Mouse (Mus musculus) liver, adult 2 months (tissue): ENCODE measurements around the gene Tjp3. TPM values are rescaled to one million over a fixed set of nuclear protein-coding genes. Genes with fewer than 3 reads are reported as not detected.

Experiments
- DNase-seq: peaks from one replicate; pipeline ENCODE4 v3.0.0-alpha.2; 2011; ENCODE audit warnings: low read depth, low spot score; ENCODE audit errors: extremely low read depth
- H3K27ac ChIP-seq: fragments of 200-500 bp; replicated peaks from 2 replicates; pipeline ENCODE4 v1.5.1; 2012; ENCODE audit warnings: low read depth, mild to moderate bottlenecking, control low read depth, inconsistent platforms, low read length; ENCODE audit not compliant: insufficient read depth
- H3K27me3 ChIP-seq: fragments of 200-500 bp; 2 replicates; pipeline ENCODE4 v1.6.1; 2012; ENCODE audit warnings: mild to moderate bottlenecking, moderate library complexity, low read length, inconsistent platforms; ENCODE audit not compliant: control insufficient read depth, insufficient read depth
- H3K36me3 ChIP-seq: fragments of 200-500 bp; 2 replicates; pipeline ENCODE4 v1.6.1; 2012; ENCODE audit warnings: low read length, inconsistent platforms; ENCODE audit not compliant: control insufficient read depth, insufficient read depth
- H3K4me1 ChIP-seq: fragments of 200-500 bp; 2 replicates; pipeline ENCODE4 v1.6.1; 2011; ENCODE audit warnings: low read length; ENCODE audit not compliant: control insufficient read depth, insufficient read depth
- H3K4me3 ChIP-seq: fragments of 200-500 bp; 2 replicates; pipeline ENCODE4 v1.5.1; 2011; ENCODE audit warnings: low read depth, mild to moderate bottlenecking, control low read depth, low read length, moderate library complexity; ENCODE audit not compliant: insufficient read depth
- H3K79me2 ChIP-seq: fragments of 200-500 bp; 2 replicates; pipeline ENCODE4 v1.6.1; 2012; ENCODE audit warnings: inconsistent platforms, mild to moderate bottlenecking, low read length, moderate library complexity; ENCODE audit not compliant: control insufficient read depth, insufficient read depth
- H3K9ac ChIP-seq: fragments of 200-500 bp; 2 replicates; pipeline ENCODE4 v1.6.1; 2012; ENCODE audit warnings: low read depth, mild to moderate bottlenecking, control low read depth, inconsistent platforms, low read length
- CTCF ChIP-seq: fragments of 200-500 bp; IDR thresholded peaks from 2 replicates; pipeline ENCODE4 v1.5.1; 2011; ENCODE audit warnings: low read depth, low read length, control low read depth
- POLR2A ChIP-seq: fragments of 200-500 bp; IDR thresholded peaks from 2 replicates; pipeline ENCODE4 v1.6.1; 2011; ENCODE audit warnings: low read length, control low read depth; ENCODE audit not compliant: insufficient read depth; ENCODE audit errors: extremely low read depth
- WGBS: fragments of 180-500 bp; shearing (Covaris S2); methylation state at CpG from one replicate; pipeline ENCODE4 v1.1.7; 2018; 5-methylcytosine and 5-hydroxymethylcytosine counted together
- polyA plus RNA-seq: library from polyadenylated mRNA; depleted of rRNA; stranded (reverse); fragments of >200 nt; gene quantifications from 2 replicates; pipeline ENCODE4 v1.2.3, GENCODE M21; 2012
- total RNA-seq: library from RNA; depleted of rRNA; stranded (reverse); fragments of >200 nt; gene quantifications from 2 replicates; pipeline ENCODE4 v1.2.3, GENCODE M21; 2014

The Tjp3 gene
- total and polyA plus RNA-seq, 2 experiments, result 7.6 to 24.2 TPM

DNA sequence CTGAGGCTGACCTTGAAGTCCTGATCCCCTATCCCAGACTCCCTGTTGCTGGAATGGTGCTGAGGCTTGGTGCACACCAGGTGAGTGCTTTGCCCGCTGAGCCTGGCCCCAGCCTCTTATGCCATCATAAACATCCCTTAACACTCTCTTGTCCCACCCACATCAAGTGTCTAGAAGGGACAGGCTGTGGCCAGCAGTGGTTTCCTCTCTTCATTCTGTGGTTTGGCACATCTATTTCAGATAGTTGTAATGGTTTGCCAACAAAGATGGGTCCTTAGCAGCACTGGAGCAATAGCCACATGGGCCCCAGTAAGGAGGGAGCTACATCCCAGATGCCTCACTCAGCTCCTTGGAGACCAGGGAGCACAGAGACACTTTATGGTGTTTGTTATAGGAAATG lies 36.5 kb downstream of the Tjp3 start:
- peaks cover 17% of the 10 kb centered on the region for H3K27me3 ChIP-seq
- WGBS, result 53% methylated on average over 1 of the region's 1 CpGs
- H3K36me3 ChIP-seq, result no peaks in the 10 kb centered on the region
- DNase-seq, result no peak
- no peak overlapping the region for H3K27ac ChIP-seq
- TF ChIP-seq CTCF (no peak), POLR2A (no peak)
- H3K4me3 ChIP-seq, result no peak overlapping the region
- no peaks in the 10 kb centered on the region for H3K4me1 ChIP-seq
- H3K79me2 ChIP-seq, result no peaks in the 10 kb centered on the region
- H3K9ac ChIP-seq, result no peak overlapping the region

DNA sequence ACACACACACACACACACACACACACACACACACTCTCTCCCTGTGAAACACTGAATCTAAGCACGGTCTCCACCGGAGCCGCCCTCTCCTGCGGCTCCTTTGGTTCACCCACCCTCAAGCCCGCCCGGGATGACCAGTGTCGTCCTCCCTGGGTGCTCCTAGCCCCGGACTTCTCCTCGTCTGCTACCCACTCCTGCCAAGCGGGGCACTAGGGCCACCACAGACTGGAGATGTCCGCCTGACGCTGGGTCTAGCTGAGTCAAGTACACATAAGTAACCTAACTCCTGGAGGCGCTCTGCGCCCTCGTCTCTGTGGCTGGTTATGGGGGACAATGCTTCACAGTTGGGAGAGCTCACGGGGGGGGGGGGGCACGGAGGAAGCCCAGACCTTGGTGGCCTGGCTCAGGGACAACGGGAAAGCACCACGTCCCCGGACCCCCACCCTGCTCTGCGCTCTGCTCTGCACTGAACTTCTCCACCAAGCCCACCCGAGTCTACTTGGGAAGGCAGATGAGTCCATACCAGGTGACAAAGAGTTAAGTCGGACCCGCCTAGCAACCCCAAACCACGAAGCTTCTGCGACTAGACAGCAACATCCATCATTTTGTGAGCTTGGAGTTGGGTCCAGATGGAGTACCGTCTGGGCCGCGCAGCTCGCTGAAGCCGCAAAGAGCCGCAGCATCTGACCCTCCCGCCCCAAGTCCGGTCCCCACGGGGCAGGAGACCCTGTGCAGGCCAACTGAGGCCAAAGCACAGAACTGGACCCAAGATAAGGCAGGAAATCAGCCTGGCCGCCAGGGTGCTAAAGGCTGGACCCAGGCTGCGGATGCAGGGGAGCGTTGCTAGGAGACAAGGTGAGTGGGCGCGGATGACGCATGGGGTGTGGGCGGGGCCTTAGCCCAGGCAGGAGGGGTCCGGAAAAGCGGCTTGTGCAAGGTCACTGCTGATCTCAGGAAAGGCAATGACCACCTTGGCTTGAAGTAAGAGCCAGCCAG lies 38.7 kb downstream of the Tjp3 start, which contains the start of gene Matk:
TSS of gene Matk (plus strand) at position 512 of the 996 bp plus-strand sequence.
- H3K4me3 ChIP-seq, result no peak within 1 kb of the TSS
- DNase-seq, result no peak
- WGBS, result 23% methylated on average over 43 of the region's 44 CpGs
- H3K4me1 ChIP-seq, result no peaks in the 10 kb centered on the region
- H3K36me3 ChIP-seq, result no peaks in the 10 kb centered on the region
- TF ChIP-seq POLR2A, result no peak
- no peak for TF ChIP-seq CTCF
- H3K9ac ChIP-seq, result no peak within 1 kb of the TSS
- H3K27me3 ChIP-seq, result peaks cover 8% of the 10 kb centered on the region
- no peak within 1 kb of the TSS for H3K27ac ChIP-seq
- H3K79me2 ChIP-seq, result no peaks in the 10 kb centered on the region

DNA sequence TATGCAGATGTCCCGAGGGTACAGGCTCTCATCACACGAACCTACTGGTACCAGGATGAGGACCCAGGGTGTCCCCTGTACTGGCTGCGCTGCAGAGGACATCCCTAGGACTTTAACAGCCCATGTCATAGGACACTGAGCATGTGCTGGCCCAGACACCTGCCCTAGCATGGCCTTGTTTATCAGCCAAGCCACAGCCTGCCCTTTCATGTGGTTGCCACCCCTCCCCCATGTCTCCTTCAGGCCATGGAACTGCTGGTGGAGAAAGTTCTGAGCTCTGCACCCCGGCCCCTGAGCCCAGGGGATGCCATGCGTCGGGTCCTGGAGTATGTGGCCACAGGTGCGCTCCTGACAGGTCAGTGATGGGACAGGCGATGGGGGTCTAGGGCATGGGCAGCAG lies 41.9 kb downstream of the Tjp3 start:
- no peak for DNase-seq
- no peak overlapping the region for H3K27ac ChIP-seq
- H3K9ac ChIP-seq, result no peak overlapping the region
- H3K79me2 ChIP-seq, result no peaks in the 10 kb centered on the region
- WGBS, result 93% methylated on average over 8 of the region's 8 CpGs
- H3K4me3 ChIP-seq, result no peak overlapping the region
- no peaks in the 10 kb centered on the region for H3K27me3 ChIP-seq
- no peaks in the 10 kb centered on the region for H3K4me1 ChIP-seq
- TF ChIP-seq POLR2A (no peak), CTCF (no peak)
- no peaks in the 10 kb centered on the region for H3K36me3 ChIP-seq

DNA sequence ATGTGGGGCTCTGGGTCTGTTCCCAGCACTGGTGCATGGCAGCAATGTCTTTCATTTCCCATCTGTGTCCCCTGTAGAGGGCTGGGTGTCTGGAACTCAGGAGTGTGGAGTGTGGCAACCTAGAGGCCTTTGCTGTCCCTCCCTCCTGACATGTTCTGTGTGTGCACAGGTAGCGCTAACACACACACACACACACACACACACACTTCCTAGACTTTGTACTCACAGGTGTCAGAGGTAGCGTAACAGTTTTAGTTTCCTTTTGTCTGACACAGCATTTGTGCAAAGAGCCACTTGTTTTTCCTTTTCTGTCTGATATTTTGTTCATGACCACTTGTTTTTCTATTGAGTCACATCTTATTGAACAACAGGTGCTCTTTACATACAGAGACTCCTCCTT lies 43.6 kb downstream of the Tjp3 start:
- WGBS, result 45% methylated on average over 2 of the region's 2 CpGs
- H3K27ac ChIP-seq, result no peak overlapping the region

DNA sequence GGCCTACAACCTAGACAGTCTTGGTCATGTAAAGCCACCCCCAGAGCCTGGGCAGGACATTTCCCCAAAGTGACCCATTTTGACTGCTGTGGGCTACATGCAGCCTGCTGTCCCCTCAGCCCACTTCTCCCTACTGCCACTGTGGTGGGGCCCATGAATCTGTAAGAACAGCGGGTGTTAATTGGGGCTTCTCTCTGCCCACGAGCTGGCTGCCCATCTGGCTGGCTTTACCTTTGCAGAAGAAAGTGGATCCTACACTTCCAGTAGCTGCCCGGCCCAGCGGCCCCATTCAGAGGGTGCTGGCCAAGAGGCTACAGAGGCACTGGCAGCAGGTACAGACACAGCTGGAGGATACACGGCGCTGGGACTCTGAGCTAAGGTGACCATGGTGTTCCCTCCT lies 46.2 kb downstream of the Tjp3 start:
- no peak overlapping the region for H3K9ac ChIP-seq
- no peak overlapping the region for H3K4me3 ChIP-seq
- no peak overlapping the region for H3K27ac ChIP-seq
- no peak for DNase-seq
- H3K36me3 ChIP-seq, result no peaks in the 10 kb centered on the region
- 94% methylated on average over 6 of the region's 6 CpGs for WGBS
- H3K4me1 ChIP-seq, result no peaks in the 10 kb centered on the region
- H3K27me3 ChIP-seq, result 0 out of 2 replicates have a peak, but pooled peaks cover under 1% of the 10 kb centered on the region
- H3K79me2 ChIP-seq, result no peaks in the 10 kb centered on the region
- TF ChIP-seq CTCF, result no peak
- TF ChIP-seq POLR2A, result no peak

More for the DNA sequence above, 43.6 kb downstream of the Tjp3 start:
- DNase-seq, result peak; percentile 35
- Histone ChIP-seq H3K79me2 (no peaks in the 10 kb centered on the region), H3K27me3 (no peaks in the 10 kb centered on the region), H3K36me3 (no peaks in the 10 kb centered on the region), H3K4me3 (no peak overlapping the region), H3K4me1 (no peaks in the 10 kb centered on the region), H3K9ac (no peak overlapping the region)
- TF ChIP-seq POLR2A (no peak), CTCF (no peak)

DNA sequence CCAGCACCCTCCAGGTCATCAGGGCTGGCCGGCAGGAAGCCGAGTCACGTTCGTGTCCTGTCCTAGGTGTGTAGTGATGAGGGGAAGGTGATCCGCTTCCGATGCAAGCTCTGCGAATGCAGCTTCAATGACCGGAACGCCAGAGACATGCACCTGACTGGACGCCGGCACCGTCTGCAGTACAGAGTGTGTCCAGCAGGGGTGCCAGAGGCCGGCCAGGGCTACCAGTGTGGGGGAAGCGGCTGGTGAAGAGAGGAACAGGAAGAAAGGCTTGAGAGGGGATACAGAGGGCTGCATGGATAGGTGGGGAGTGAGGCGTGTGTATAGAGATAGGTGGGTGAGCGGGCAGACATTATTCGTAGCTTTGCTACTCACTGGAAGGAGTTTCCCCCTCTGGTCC lies 46.8 kb downstream of the Tjp3 start:
- TF ChIP-seq CTCF, result peak; percentile 93
- TF ChIP-seq POLR2A, result no peak
- Histone ChIP-seq H3K4me3 (no peak overlapping the region), H3K27me3 (0 out of 2 replicates have a peak, but pooled peaks cover 6% of the 10 kb centered on the region), H3K4me1 (no peaks in the 10 kb centered on the region), H3K27ac (no peak overlapping the region), H3K9ac (no peak overlapping the region), H3K79me2 (no peaks in the 10 kb centered on the region), H3K36me3 (no peaks in the 10 kb centered on the region)
- no peak for DNase-seq
- 18% methylated on average over 17 of the region's 17 CpGs for WGBS
